Mouse (Mus musculus) brain, embryonic 14.5 days (tissue): ENCODE data around the gene Cyp20a1.

Experiments
- CTCF ChIP-seq: fragments of 200-500 bp; IDR thresholded peaks from 2 replicates; pipeline ENCODE4 v1.5.1; 2012; ENCODE audit warnings: inconsistent platforms, mild to moderate bottlenecking, moderate library complexity, borderline replicate concordance; ENCODE audit not compliant: insufficient read depth, insufficient read length; ENCODE audit errors: extremely low read depth
- POLR2A ChIP-seq: fragments of 200-500 bp; IDR thresholded peaks from 2 replicates; pipeline ENCODE4 v1.6.1; 2012; ENCODE audit warnings: mild to moderate bottlenecking, inconsistent platforms, borderline replicate concordance; ENCODE audit not compliant: poor library complexity, insufficient read depth, insufficient read length, severe bottlenecking; ENCODE audit errors: extremely low read depth

GRCm38 (mm10) chr1:60428932-60429331 lies 85.8 kb downstream of the Cyp20a1 start:
- peak; percentile 69 for TF ChIP-seq CTCF
- no peak for TF ChIP-seq POLR2A
